Mouse (Mus musculus) left cerebral cortex, adult 8-10 months (tissue): ENCODE measurements around the gene Rnf141. TPM values are rescaled to one million over a fixed set of nuclear protein-coding genes. Genes with fewer than 3 reads are reported as not detected.
A peak's percentile ranks its signal among the peaks of the same experiment; 100 is the strongest.

Experiments used
- DNase-seq, 2 experiments: peaks; one replicate each; pipeline ENCODE4 v3.0.0; 2022; ENCODE audit warnings: low spot score in 2 of 2
- total RNA-seq, 4 experiments: library from RNA; stranded (reverse); gene quantifications; 2 replicates each; pipeline ENCODE4 v1.2.4; 2022

Gene Rnf141
- total RNA-seq, 4 experiments from 2014 or later, result 68.5 to 87.3 (median 77.0) TPM

GRCm38 (mm10) chr7:110834018-110834417 lies 10.2 kb downstream of the Rnf141 start:
- DNase-seq, result no peak

GRCm38 (mm10) chr7:110833024-110833423 lies 11.2 kb downstream of the Rnf141 start:
- no peak for DNase-seq

- no peak for DNase-seq
Measured at GRCm38 (mm10) chr7:110823995-110824953, 20.0 kb downstream of the Rnf141 start.

DNA sequence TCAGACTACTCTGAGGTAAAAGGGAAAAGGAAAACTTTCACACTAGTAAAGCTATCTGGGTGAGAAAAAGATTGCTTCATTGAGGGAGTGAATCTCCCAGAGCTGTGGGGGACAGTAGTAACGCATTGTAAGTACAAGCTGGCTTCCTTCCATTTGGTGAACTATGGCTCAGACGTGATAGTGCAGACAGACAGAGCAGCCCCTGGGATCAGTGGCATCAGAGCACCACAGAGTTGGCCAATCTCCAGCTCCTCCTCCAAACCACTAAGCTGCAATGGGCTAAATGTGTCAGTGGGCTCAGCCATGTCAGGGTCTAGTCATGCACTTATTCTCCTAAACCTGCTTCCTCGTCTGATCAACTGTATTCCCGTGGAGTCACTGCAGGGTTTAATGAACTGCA lies 20.7 kb downstream of the Rnf141 start:
- DNase-seq, result no peak

- DNase-seq, result no peak
Measured at GRCm38 (mm10) chr7:110823076-110823475, 21.2 kb downstream of the Rnf141 start.

GRCm38 (mm10) chr7:110822055-110822454 lies 22.2 kb downstream of the Rnf141 start:
- DNase-seq, result no peak

DNA sequence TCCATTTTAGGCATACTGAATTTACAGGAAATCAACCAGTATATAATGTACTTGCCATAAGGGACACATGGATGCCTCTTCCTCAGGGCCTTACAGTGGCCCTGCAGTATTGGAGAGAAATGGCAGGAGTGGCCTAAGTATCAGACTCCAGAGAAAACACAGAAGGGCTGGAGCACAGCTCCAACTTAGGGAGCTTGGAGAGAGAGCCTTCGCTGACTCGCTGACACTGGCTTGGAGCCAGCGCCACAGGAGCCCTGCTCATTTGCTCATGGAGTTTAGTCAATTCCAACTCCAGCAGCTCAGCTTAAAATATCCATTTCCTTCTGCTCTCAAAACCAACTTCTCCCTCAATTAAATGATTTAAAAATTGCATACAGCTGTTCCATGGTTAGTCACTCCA lies 22.6 kb downstream of the Rnf141 start:
- DNase-seq, result peak in 1 of 2 experiments; percentile 63

- no peak for DNase-seq
Measured at GRCm38 (mm10) chr7:110821068-110821467, 23.2 kb downstream of the Rnf141 start.

- no peak for DNase-seq
Measured at GRCm38 (mm10) chr7:110818787-110819350, 25.4 kb downstream of the Rnf141 start.

GRCm38 (mm10) chr7:110818206-110818605 lies 26.1 kb downstream of the Rnf141 start:
- DNase-seq, result no peak

- DNase-seq, result no peak
Measured at GRCm38 (mm10) chr7:110816037-110816436, 28.2 kb downstream of the Rnf141 start.

DNA sequence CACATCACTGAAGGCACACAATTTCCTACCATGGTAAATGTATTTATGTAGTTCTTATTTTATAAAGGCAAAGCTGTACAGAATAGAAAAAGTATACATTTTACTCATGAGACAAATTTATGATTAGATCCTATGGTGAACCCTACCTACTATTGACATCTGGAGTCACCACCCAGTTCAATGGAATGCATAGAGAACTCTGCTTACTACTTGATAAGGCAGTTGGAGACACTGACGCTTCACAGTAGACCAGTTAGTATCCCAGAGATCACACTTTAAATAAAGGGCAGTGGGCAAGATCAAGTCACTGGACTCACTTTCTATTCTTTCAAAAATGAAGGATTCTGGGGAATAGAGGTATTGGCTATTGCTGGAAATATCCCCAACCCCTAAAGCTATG lies 30.3 kb downstream of the Rnf141 start:
- no peak for DNase-seq

GRCm38 (mm10) chr7:110811529-110811928 lies 32.7 kb downstream of the Rnf141 start:
- no peak for DNase-seq

DNA sequence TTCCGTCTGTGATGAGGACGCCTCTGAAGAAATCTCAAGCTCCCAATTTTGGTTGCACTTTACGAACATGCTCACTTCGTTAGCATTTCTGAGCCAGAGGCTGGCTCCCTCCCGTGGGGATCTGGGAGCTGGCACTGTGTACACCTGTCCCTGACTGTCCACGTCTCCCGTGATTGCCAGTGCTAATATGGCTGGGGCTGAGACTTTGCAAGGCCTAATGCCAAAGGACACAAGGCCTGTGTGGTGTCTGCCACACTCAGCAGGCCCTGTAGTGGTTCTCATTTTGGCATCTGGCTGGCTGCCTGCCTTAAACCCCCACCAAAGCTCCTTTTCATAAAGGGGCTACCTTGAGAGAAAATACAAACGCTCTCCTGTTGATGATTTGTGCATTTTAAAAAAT lies 33.3 kb downstream of the Rnf141 start:
- no peak for DNase-seq

DNA sequence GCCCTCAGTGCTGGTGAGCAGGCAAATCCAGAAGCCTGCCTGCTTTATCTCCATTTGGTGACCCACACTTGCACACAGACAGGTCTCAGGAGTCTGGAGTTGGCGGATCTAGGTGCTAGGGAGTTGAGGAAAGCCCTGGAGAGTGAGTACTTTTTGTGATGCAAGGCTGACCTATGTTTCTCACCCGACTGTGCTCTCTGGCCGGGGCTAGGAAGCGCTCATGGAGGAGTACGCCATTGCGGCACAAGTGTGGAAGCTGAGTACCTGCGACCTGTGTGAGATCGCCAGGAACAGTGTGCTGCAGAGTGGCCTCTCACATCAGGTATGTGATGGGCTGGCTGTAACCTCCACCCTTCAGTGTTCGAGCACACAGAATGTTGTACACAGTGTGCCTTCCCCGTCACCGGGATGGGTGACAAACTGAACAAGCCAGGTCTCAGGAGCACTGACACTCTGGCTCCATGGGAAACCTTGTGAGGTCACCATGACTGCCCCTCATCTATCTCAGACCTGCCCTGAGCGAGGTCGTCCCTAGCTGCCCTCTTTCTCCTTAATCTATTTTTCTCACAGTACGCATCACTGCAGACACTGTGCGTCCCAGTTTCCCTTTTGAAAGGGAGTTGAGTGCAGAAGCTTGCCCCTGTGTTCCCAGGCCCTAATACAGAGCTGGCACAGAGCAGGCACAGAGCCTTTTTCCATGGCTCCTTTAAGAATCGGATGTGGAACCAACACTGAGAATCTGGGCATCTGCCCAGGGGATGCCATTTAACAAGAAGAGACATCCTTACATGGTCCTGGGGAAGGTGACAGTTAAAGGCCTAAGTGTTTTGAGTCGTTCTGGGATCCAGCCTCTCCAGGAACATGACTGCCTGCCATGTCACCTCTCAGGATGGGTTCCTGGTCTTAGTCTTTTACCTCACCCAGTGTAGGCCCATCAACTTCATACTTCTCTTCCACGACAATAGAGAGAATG lies 34.4 kb downstream of the Rnf141 start:
- no peak for DNase-seq

DNA sequence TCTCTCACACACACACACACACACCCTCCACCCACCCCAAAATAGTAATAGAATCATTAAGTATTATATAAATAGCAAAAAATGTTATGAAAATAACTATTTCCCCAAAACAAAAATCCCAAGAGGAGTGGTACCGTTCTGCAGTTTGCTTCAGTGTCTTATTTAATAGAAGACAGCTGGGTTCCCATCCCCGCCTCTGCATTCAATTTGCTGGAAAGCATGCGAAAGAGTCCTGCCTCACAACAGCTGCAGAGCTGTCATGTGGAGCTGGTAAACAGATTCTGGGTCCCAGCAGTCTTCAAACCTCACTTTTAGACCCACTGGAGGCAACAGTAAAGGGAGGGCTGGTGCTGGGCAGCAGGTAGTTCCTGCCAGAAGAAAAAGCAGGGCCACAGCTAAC lies 35.3 kb downstream of the Rnf141 start:
- no peak for DNase-seq

DNA sequence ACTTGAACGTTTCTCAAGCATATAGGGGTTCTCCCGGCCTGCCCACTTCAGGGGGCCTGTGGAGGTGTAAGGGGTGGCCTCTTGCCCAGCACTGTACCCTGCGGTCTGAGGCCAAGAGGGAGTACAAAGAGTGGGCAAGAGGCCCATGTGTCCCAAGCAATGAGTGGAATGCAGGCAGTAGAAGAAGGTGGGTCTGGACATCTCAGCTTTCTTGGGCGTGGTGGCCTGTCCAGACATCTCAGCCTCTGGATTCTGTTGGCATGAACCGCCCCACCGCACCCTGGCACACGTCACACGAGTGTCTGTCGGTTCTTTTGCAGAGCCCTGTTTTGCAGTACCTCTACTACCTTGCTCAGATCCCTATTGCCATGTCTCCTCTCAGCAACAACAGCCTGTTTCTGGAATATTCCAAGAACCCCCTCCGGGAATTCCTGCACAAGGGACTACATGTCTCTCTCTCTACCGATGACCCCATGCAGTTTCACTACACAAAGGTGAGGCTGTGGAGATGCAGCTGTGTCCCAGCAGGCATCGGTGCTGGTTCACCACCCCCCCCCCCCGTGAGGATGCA lies 36.7 kb downstream of the Rnf141 start:
- no peak for DNase-seq

DNA sequence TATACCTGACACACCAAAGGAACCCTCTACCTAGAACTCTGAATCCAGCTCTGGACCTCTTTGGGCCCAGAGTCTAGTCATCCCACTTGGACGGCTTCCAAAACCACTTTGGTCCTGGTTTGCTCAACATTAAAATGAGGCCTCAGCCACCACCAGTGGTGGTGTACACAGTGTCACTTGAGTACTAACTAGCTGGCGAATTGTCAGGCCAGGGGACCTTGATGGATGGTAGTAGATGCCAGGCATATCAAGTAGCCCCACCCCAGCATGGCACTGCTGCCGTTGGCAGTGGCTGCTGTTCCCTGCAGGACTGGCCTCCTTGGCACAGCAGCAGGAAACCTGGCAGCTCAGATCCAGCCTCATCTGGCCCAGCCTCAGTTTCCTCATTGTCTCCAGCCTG lies 40.0 kb downstream of the Rnf141 start:
- peak in 1 of 2 experiments; percentile 76 for DNase-seq

GRCm38 (mm10) chr7:110803131-110803530 lies 41.1 kb downstream of the Rnf141 start:
- DNase-seq, result no peak

DNA sequence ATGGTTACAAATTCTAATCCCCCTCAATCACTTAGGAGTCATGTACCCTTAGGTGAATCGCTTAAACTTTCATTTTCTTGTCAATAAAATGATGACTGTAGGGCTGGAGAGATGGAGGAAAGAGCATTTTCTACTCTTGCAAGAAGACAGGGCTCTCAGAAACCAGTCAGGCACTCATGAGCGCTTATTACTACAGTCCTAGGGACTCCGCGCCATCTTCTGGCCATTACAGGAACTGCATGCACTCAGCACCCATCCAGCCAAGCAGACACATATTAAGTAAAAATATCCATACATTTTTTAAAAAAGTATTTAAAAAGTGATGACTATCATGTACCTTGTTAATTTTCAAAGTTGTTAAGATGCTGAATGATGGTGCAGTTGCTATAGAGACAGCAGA lies 43.2 kb downstream of the Rnf141 start:
- DNase-seq, result peak; percentile 66 to 80

- no peak for DNase-seq
Measured at GRCm38 (mm10) chr7:110797722-110798409, 46.4 kb downstream of the Rnf141 start.
